Mouse (Mus musculus): ENCODE results near the gene Arhgap44. TPM values are rescaled to one million over a fixed set of nuclear protein-coding genes. Genes with fewer than 3 reads are reported as not detected.

Arhgap44 gene
- polyA plus RNA-seq, 1 experiment = 82.9 TPM

DNA sequence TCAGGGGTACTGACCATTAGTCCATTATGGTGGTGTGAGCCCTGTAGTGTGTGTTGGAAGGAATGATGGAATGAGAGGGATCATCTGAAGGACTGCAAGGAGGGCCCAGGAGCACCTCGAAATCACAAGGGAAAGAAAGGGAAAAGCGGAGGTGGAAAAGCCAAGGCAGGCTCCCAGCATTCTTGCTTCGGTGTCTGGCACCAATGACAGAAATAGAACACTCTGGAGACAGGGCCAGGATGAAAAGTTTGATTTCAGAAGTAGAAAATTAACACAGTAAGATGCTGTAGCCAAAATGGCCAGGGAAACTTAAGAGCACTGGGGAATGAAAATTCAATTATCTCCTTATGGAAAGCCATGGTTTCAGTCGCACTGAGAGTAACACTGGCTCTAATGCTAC, 29.1 kb downstream of the Arhgap44 start:
- Histone ChIP-seq H3K27ac (ENCODE audit: insufficient read depth, low read length) (peak overlapping the region; percentile 41; the same call in 1 of the 2 replicates), H3K4me1 (ENCODE audit: control insufficient read depth, insufficient read depth, low read length) (peaks cover 38% of the 10 kb centered on the region), H3K27me3 (ENCODE audit: control insufficient read depth, insufficient read depth, low read length) (no peaks in the 10 kb centered on the region), H3K4me3 (replicated peaks; ENCODE audit: insufficient read depth, low read depth, low read length) (no peak overlapping the region)
- TF ChIP-seq POLR2A (IDR thresholded peaks at IDR 0.05; ENCODE audit: borderline replicate concordance, insufficient read depth, low read length) (no peak), CTCF (IDR thresholded peaks at IDR 0.05; ENCODE audit: borderline replicate concordance, insufficient read depth, low read depth, low read length) (no peak)
- 63% methylated on average over 4 of the region's 4 CpGs for WGBS
- no peak for DNase-seq

DNA sequence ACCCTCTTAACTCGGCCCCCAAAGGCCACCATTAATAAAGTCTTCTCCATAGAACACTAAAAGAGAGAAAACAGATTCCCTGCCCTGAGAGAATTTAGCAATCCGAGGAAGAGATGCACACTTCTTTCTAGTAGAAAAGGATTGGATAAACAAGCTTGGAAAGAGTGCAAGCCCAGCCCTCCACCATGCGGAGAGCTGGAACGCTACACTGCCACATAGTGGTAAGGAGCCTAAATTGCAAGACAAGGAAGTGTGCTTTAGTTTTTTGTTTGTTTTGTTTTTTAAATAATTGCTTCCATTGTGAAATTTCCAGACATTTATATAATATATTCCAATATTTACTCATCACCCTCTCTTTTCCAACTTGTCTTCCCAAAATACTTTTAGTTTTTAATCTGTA, 33.7 kb downstream of the Arhgap44 start:
- WGBS = 94% methylated on average over 4 of the region's 4 CpGs
- no peak overlapping the region for H3K4me3 ChIP-seq (replicated peaks; ENCODE audit: insufficient read depth, low read depth, low read length)
- H3K27ac ChIP-seq (ENCODE audit: insufficient read depth, low read length) = no peak overlapping the region
- H3K4me1 ChIP-seq (ENCODE audit: control insufficient read depth, insufficient read depth, low read length) = peaks cover 41% of the 10 kb centered on the region
- H3K27me3 ChIP-seq (ENCODE audit: control insufficient read depth, insufficient read depth, low read length) = no peaks in the 10 kb centered on the region
- DNase-seq = no peak
- TF ChIP-seq POLR2A (IDR thresholded peaks at IDR 0.05; ENCODE audit: borderline replicate concordance, insufficient read depth, low read length) (no peak), CTCF (IDR thresholded peaks at IDR 0.05; ENCODE audit: borderline replicate concordance, insufficient read depth, low read depth, low read length) (no peak; the same call in 1 of the 2 replicates)

DNA sequence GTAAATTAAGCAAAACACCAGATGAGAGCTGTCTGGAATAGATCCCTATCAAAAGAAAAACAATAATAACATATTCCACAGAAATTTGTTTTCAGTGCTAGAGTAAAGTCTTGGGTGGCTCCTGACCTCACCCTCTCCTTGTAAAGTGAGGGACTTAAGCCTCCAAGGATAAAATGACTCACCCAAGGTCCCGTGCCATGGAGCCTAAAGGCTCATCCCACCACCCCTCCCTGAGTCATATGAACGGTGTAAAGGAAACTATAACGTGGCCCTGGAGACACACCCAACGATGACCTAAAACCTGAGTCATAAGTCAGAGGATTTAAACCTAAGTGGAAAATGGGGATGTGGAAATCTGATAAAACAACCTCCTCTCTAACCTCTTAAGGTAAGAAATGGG, 34.1 kb downstream of the Arhgap44 start:
- no peak overlapping the region for H3K4me3 ChIP-seq (replicated peaks; ENCODE audit: insufficient read depth, low read depth, low read length)
- no peak overlapping the region for H3K27ac ChIP-seq (ENCODE audit: insufficient read depth, low read length)
- no peak for TF ChIP-seq CTCF (IDR thresholded peaks at IDR 0.05; ENCODE audit: borderline replicate concordance, insufficient read depth, low read depth, low read length)
- TF ChIP-seq POLR2A (IDR thresholded peaks at IDR 0.05; ENCODE audit: borderline replicate concordance, insufficient read depth, low read length) = no peak
- no peak for DNase-seq
- no peaks in the 10 kb centered on the region for H3K27me3 ChIP-seq (ENCODE audit: control insufficient read depth, insufficient read depth, low read length)
- 81% methylated on average over 4 of the region's 4 CpGs for WGBS
- H3K4me1 ChIP-seq (ENCODE audit: control insufficient read depth, insufficient read depth, low read length) = peaks cover 41% of the 10 kb centered on the region

DNA sequence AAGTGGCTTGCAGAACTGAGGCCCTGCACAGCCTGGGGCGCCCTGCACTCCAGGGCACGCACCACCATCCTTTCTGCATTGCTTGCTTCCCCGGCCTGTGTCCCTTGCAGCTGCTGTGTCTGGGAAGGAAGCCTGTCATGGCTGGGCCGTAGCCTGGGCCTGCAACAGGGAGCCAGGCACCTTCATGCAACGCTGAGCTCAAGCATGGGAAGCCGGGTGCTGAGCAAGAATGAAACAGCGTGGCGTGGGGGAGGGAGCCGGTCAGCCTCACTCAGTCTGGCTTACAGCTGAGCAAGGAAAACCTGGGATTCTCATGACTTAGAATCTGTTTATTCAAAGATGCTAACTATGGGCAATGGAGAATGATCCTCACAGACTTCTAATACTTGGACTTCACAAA, 36.2 kb downstream of the Arhgap44 start:
- no peak for TF ChIP-seq POLR2A (IDR thresholded peaks at IDR 0.05; ENCODE audit: borderline replicate concordance, insufficient read depth, low read length)
- TF ChIP-seq CTCF (IDR thresholded peaks at IDR 0.05; ENCODE audit: borderline replicate concordance, insufficient read depth, low read depth, low read length) = no peak
- H3K4me1 ChIP-seq (ENCODE audit: control insufficient read depth, insufficient read depth, low read length) = peaks cover 30% of the 10 kb centered on the region
- no peak overlapping the region for H3K4me3 ChIP-seq (replicated peaks; ENCODE audit: insufficient read depth, low read depth, low read length)
- no peak overlapping the region for H3K27ac ChIP-seq (ENCODE audit: insufficient read depth, low read length)
- peak; percentile 49 to 53 for DNase-seq
- H3K27me3 ChIP-seq (ENCODE audit: control insufficient read depth, insufficient read depth, low read length) = no peaks in the 10 kb centered on the region
- WGBS = 24% methylated on average over 9 of the region's 9 CpGs

DNA sequence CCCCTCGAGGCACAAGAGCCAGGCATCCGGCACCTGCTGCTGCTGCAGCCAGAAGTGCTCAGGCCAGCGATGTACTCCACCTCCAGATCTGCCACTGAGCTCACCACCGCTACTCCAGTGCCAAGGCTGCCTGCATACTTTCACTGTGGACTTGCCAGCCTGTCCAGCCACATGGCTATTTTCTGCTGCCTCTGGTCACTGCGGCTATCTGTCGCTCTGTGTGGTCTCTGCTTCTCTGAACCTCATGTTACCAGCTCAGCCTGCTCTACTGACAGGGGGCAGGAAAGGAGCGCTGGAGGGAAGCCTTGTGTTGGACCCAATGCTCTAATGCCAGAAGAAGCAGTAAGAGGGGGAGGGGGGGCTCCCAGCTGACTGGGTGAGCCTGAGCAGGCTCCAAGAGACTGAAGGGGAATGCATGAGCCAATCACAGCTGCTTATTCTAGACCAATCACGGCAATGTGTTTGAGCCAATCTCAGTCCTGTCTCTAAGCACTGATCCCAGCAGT, 37.8 kb downstream of the Arhgap44 start:
- H3K4me3 ChIP-seq (replicated peaks; ENCODE audit: insufficient read depth, low read depth, low read length) = no peak overlapping the region
- WGBS = 4% methylated on average over 8 of the region's 8 CpGs
- peaks cover 27% of the 10 kb centered on the region for H3K4me1 ChIP-seq (ENCODE audit: control insufficient read depth, insufficient read depth, low read length)
- no peaks in the 10 kb centered on the region for H3K27me3 ChIP-seq (ENCODE audit: control insufficient read depth, insufficient read depth, low read length)
- no peak for TF ChIP-seq CTCF (IDR thresholded peaks at IDR 0.05; ENCODE audit: borderline replicate concordance, insufficient read depth, low read depth, low read length)
- peak overlapping the region; percentile 14 for H3K27ac ChIP-seq (ENCODE audit: insufficient read depth, low read length)
- DNase-seq = peak; percentile 60 to 69

DNA sequence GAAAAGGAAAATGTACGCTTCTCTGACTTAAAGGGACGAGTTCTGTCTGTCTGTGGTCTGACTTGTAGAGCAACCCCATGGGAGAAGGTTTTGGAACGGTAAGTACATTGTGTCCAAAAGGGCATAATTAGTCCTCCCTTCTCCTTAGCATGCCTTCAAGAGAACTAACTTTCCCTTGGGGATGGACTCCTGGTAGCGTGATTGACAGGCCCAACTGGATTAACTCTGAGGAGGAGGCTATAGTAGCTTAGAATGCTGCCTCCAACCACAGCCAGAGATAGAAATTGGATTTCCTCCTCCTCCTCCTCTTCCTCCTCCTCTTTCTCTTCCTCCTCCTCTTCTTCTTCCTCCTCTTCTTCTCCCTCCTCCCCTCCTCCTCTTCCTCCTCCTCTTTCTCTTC, 42.5 kb downstream of the Arhgap44 start:
- no peak overlapping the region for H3K4me3 ChIP-seq (replicated peaks; ENCODE audit: insufficient read depth, low read depth, low read length)
- no peak overlapping the region for H3K27ac ChIP-seq (ENCODE audit: insufficient read depth, low read length)
- TF ChIP-seq CTCF (IDR thresholded peaks at IDR 0.05; ENCODE audit: borderline replicate concordance, insufficient read depth, low read depth, low read length) (no peak), POLR2A (IDR thresholded peaks at IDR 0.05; ENCODE audit: borderline replicate concordance, insufficient read depth, low read length) (no peak)
- no peak for DNase-seq
- peaks cover 19% of the 10 kb centered on the region for H3K4me1 ChIP-seq (ENCODE audit: control insufficient read depth, insufficient read depth, low read length)
- WGBS = 83% methylated on average over 4 of the region's 4 CpGs
- no peaks in the 10 kb centered on the region for H3K27me3 ChIP-seq (ENCODE audit: control insufficient read depth, insufficient read depth, low read length)

DNA sequence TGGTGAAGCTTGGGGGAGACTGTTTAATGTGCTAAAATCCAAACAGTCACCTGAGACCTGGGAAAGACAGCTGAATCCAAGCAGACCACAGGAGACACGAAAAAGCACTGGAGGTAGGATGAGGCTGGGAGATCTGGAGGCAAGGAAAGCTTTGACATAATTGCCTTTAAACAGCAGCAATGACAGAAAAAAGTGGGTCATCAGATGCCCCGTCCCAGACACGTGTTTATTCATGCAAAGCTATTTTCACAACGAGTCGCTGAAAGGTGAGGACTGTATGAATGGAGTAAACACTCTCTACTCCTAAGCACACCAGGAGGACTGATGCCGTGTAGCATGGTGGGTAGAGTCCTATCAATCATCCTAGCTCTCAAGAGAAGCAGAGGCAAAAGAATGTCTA, 47.0 kb downstream of the Arhgap44 start:
- Histone ChIP-seq H3K27ac (ENCODE audit: insufficient read depth, low read length) (no peak overlapping the region), H3K4me3 (replicated peaks; ENCODE audit: insufficient read depth, low read depth, low read length) (no peak overlapping the region), H3K27me3 (ENCODE audit: control insufficient read depth, insufficient read depth, low read length) (no peaks in the 10 kb centered on the region), H3K4me1 (ENCODE audit: control insufficient read depth, insufficient read depth, low read length) (peaks cover 19% of the 10 kb centered on the region; the same call in 1 of the 2 replicates)
- DNase-seq = peak in 1 of 2 experiments; percentile 58
- 58% methylated on average over 6 of the region's 6 CpGs for WGBS
- TF ChIP-seq POLR2A (IDR thresholded peaks at IDR 0.05; ENCODE audit: borderline replicate concordance, insufficient read depth, low read length) = no peak
- no peak for TF ChIP-seq CTCF (IDR thresholded peaks at IDR 0.05; ENCODE audit: borderline replicate concordance, insufficient read depth, low read depth, low read length)

DNA sequence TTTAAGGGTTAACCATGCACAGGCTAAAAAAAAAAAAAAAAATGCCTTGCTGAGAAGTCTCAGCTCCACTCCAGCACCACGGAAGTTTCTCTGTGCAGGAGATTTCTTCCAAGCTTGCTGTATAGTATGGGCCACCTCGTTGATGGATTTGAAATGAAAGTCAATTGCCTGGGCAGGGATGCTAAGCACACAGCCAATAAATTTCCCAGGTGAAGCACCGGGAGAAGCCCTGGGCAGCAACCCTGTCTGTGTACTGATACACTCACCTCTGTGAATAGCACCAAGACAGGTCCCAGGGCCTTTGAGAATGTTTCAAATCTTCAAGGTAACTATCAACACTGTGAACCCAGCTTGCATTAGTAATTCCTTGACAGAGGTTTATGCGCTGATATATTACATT, 50.7 kb downstream of the Arhgap44 start:
- no peak for TF ChIP-seq POLR2A (IDR thresholded peaks at IDR 0.05; ENCODE audit: borderline replicate concordance, insufficient read depth, low read length)
- no peak for TF ChIP-seq CTCF (IDR thresholded peaks at IDR 0.05; ENCODE audit: borderline replicate concordance, insufficient read depth, low read depth, low read length)
- peaks cover 31% of the 10 kb centered on the region for H3K4me1 ChIP-seq (ENCODE audit: control insufficient read depth, insufficient read depth, low read length)
- H3K27ac ChIP-seq (ENCODE audit: insufficient read depth, low read length) = no peak overlapping the region
- DNase-seq = no peak
- no peak overlapping the region for H3K4me3 ChIP-seq (replicated peaks; ENCODE audit: insufficient read depth, low read depth, low read length)
- WGBS = 30% methylated on average over 4 of the region's 4 CpGs
- H3K27me3 ChIP-seq (ENCODE audit: control insufficient read depth, insufficient read depth, low read length) = no peaks in the 10 kb centered on the region
